Mouse (Mus musculus) adrenal gland, postnatal 4 days (tissue): ENCODE measurements around the gene Chpf. TPM values are rescaled to one million over a fixed set of nuclear protein-coding genes. Genes with fewer than 3 reads are reported as not detected.
A peak's percentile ranks its signal among the peaks of the same experiment; 100 is the strongest.

Source experiments
- DNase-seq, 2 experiments: peaks; one replicate each; pipeline ENCODE4 v3.0.0; 2021 to 2022; ENCODE audit warnings: low spot score in 2 of 2, mixed read lengths in 2 of 2
- total RNA-seq, 2 experiments: library from RNA; stranded (reverse); gene quantifications; 2 replicates each; pipeline ENCODE4 v1.2.3; 2021

The Chpf gene
- total RNA-seq, 2 experiments from 2014 or later: 60.3 to 62.6 TPM

- DNase-seq: no peak
Measured at GRCm38 (mm10) chr1:75501905-75502304, 22.8 kb upstream of the Chpf start.

DNA sequence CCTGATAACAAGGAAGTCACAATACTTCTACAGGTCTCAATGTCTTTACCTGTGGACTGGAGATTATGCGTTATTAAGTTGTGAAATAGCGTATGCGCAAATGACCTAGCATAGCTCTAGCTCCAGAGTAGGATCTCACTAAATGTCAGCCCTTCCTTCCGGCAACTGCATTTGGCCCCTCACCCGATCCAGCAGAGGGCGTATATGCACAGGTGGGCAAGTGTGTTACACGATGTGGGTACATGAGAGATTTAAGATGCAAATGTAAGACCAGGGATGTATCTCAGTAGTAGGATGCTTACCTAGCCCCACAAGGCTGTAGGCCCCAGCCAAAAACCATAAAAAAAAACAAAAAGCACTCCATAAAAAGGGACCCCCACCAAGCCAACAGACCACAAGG lies 20.3 kb upstream of the Chpf start:
- no peak for DNase-seq

- DNase-seq: no peak
Measured at GRCm38 (mm10) chr1:75498897-75499296, 19.8 kb upstream of the Chpf start.

DNA sequence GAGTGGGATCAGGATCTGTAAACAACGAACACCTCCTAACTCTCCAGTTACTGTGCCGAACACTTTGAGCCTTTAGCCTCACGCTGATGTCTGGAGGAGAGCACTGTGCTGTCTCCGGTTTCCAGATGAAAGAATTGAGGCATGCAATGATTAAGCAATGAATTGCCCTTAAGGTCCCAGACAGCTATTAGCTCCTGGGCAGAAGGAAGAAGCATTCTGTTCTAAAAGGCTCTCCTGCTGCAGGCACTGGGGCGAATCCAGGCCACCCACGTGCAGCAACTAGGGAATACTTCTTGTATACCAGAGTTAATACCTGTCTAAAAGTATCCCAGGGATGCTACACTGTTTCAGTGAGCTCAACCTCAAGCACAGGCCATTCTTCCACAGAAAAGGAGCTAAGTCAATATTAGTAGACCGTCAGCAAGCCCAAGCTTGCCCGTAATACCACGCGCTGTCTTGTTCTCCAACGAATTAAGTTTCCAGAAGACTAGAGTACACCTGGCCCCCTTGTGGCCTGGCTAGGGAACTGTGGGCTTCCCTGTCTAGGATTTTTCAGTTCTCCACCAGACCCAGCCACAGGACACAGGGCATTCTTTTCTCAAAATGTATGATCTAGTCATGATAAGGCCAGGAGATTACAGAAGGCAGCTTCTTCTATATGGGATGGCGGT lies 15.9 kb upstream of the Chpf start:
- no peak for DNase-seq

DNA sequence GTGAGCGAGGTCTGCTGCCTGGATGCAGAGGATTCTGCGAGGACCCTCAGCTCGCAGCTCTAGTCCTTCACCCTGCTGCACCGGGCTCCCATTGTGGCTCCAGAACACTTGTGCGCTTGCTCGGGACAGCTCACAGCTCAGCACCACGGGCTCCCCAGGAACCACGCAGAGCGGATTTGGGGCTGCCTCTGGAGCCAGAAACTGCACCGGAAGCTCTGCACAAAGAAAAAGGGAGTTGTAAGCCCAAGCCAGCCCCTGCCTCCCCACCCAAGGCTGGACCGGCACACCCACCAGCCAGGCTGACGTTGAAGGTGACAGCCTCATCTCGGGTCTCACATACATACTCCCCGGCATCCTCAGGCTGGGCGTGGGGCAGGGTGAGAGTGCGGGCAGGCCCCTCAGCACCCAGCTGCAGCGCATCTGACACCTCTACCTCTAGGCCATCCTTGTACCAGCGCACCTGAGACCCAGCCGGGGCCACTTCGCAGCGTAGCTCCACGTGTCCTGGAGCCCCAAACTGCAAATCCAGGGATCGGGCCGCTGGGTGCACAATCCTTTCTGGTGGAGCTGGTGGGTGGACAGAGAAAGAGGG lies 13.6 kb upstream of the Chpf start:
- no peak for DNase-seq

DNA sequence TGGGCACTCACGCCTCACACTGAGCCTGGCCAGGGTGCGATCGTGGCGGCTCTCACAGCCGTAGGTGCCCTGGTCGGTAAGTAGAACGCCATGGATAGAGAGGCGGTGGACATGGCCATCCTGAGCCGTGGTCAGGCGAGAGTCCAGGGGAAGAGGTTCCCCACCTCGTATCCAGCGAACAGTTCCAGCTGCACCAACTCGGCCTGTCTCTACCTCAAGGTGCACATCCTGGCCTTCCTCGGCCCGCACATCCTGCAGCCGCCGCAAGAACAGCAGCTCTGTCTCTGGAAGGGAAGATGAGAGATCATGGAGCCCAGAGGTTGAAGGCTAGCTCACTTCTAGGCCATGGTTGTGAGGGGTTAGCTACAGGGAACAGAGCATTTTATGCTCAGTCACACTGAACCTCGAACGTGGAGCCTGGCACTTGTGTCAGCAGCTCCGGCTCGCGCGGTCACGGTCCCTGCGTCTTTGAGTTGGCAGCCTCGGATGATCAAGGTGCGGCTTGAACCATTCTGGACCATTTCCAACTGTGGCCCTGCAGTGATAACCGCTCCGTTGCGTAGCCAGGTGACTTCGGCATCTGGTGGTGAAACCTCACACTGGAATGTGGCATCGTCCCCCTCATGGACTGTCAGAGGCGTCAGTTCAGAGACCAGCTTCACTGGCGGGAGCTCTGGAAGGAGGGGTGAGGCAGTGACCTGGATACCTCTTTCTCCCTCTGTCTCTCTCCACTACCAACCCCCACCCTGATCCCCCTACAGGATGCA lies 11.9 kb upstream of the Chpf start:
- no peak for DNase-seq

DNA sequence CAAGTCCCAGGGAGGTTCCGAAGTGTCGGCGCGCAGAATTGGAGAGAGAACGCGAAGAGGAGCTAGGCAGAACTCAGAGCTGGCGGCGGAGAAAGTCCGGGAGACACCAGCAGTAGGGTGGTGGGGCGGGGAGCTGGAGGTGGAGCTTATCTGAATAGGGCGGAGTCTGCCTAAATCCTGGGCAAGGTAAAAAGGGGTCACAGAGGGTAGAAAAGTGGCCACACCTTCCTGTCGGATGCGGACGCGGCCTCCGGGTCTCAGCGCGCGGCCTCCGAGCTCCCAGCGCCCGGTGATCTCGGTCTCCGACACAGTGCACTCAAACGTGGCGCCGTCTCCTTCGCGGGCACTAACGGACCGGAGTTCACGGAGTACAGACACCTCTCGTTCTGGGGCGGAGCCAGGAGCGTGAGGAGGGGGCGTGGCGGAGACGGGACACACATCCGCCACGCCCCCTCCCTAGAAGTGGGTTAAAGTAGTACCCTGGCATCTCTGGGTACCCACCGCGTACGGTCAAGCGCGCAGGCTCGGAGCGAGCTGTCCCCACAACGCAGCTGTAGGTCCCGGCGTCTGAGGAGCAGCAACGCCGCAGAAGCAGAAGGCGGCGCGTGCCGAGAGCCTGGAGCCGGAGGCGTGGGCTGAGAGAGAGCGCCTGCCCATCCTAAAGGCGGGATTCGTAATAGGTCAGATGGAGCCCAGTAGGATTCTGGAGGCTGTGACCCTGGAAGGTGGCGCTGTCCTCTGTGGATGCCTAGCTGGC lies 8.5 kb upstream of the Chpf start:
- DNase-seq: peak in 1 of 2 experiments; percentile 70

- no peak for DNase-seq
Measured at GRCm38 (mm10) chr1:75487040-75487404, 7.9 kb upstream of the Chpf start.

GRCm38 (mm10) chr1:75486561-75486960 lies 7.5 kb upstream of the Chpf start:
- no peak for DNase-seq

- DNase-seq: no peak
Measured at GRCm38 (mm10) chr1:75480735-75481134, 1.6 kb upstream of the Chpf start.

DNA sequence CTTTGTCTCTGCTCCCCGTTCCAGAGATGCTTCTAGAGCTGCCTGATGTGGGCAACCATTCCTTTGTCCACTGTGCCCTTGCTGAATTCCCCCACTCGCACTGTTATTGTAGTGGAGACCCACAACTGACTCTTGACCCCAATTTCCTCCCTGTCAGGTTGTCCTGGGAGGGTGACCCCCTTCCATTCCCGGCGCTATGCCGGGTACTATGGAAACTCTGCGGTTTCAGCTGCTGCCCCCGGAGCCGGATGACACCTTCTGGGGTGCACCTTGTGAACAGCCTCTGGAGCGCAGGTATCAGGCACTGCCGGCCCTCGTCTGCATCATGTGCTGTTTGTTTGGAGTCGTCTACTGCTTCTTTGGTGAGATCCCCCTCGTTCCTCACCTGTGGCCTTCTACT lies 929 bp upstream of the Chpf start:
- DNase-seq: no peak

GRCm38 (mm10) chr1:75479635-75479989 lies 505 bp upstream of the Chpf start:
- no peak for DNase-seq

- no peak for DNase-seq
Measured at GRCm38 (mm10) chr1:75478497-75478896, 610 bp downstream of the Chpf start.

- no peak for DNase-seq
Measured at GRCm38 (mm10) chr1:75477966-75478290, 1.2 kb downstream of the Chpf start.

DNA sequence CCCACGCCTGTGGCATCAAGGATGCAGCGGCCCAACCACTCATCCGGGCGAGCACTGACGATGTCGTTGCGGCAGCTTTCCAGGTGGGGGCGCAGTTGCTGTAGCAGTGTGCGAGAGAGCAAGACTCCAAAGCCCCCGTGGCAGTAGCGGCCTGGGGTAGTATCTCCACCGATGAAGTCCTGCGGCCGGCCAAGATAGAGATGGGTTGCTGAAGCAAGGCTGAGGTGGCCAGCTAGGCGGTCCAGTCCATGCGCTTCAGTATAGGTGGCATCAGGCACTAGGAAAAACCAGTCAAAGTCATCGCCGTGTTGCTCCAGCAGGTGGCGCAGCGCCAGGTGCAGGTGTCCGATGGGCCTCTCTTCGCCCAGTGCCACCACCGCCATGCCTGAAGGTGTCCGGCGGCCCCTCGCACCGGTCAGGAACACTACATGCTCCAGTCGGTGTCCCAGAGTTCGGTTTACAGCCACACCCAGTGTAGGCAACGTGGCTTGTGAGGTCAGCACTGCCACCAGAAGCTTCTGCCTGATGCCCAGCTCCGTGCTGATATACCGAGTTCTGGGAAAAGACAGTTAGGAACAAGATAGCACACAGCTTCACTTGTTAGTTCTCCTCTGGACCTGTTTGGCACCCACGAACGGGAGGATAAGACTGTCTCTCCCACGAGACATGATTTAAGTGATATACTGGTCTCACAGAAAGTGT lies 1.7 kb downstream of the Chpf start:
- peak; percentile 69 to 80 for DNase-seq

- DNase-seq: no peak
Measured at GRCm38 (mm10) chr1:75476441-75476840, 2.7 kb downstream of the Chpf start.

DNA sequence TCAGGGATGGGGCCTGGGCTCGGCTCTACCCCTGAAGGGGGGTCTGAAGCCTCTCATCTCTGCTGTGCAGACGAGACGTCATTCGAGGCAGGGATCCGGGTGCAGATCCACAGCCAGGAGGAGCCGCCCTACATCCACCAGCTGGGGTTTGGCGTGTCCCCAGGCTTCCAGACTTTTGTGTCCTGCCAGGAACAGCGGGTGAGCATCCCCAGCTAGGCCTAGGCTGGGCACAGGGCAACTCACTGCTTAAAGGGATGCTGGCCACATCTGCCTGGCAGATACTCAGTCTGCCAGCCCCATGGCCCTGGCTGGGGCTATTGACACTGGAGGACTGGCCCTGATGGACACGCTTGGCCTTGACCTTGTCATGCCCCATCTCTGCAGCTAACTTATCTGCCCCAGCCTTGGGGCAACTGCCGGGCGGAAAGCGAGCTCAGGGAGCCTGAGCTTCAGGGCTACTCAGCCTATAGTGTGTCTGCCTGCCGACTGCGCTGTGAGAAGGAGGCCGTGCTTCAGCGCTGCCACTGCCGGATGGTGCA lies 9.8 kb downstream of the Chpf start:
- no peak for DNase-seq

- DNase-seq: peak; percentile 62 to 64
Measured at GRCm38 (mm10) chr1:75467215-75467927, 11.7 kb downstream of the Chpf start.

- no peak for DNase-seq
Measured at GRCm38 (mm10) chr1:75463652-75464204, 15.4 kb downstream of the Chpf start.

DNA sequence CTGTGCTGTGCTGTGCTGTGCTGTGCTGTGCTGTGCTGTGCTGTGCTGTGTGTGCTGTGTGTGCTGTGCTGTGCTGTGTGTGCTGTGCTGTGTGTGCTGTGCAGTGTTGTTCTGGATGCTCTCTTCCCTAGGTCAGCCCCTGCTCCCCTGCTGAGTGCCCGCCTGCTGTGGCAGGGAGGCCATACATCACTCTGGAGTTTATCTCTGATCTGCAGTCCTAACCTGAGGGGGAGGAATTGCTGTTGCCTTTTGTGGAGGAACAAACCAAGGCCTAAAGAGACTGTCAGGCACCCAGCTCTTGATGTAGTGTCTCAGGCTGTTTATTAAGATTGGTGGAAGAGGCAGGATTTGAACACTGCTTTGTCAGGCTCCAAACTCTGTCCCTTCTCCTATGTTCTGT lies 16.5 kb downstream of the Chpf start:
- DNase-seq: no peak
